Mouse (Mus musculus) inflammation-experienced regulatory T-cells (primary cell): ENCODE data around the gene Mcf2l. TPM values are rescaled to one million over a fixed set of nuclear protein-coding genes. Genes with fewer than 3 reads are reported as not detected.

Experiments
- polyA plus RNA-seq, 2 experiments: library from polyadenylated mRNA; unstranded; fragments of 100-300 nt; shearing (Covaris generic); gene quantifications; one replicate each; pipeline ENCODE4 v1.2.1; 2017

Mcf2l gene
- 1 to 10 TPM; 1.2 to 7.8 TPM for polyA plus RNA-seq

DNA sequence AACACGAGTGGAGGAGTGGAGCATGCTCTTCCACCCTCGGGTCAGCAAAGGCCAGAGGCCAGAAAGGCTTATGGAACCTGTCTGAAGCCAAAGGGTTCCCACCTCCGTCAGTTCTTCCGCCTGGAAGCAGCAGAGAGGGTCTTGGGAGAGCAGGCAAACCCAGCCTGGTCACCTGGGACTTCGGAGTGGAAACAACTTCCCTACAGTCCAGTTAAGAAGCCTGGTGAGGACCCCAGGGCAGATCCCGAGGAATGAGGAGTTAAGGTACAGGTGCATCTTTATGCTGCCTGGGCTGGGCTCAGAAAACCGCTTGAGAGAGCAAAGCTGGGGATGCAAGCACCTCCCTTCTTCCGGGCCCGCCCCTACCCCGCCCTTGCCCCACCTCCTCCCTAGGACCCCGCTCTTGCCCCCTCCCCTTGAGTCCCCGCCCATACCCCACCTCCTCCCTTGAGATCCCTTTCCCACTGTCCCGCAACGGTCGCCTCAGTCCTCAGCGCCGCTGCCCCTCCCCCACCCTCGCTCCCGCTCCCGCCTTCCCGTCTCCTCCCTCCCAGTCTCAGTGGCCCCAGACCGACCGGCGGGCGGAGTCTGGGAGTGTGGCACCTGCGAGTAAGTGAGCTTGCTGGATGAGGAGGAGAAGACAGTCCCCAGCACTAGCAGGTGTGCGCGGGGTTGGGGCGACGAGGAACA is at the start of gene Mcf2l:
Gene Mcf2l, plus strand, starts transcription at position 450 of the 690 bp plus-strand sequence.

DNA sequence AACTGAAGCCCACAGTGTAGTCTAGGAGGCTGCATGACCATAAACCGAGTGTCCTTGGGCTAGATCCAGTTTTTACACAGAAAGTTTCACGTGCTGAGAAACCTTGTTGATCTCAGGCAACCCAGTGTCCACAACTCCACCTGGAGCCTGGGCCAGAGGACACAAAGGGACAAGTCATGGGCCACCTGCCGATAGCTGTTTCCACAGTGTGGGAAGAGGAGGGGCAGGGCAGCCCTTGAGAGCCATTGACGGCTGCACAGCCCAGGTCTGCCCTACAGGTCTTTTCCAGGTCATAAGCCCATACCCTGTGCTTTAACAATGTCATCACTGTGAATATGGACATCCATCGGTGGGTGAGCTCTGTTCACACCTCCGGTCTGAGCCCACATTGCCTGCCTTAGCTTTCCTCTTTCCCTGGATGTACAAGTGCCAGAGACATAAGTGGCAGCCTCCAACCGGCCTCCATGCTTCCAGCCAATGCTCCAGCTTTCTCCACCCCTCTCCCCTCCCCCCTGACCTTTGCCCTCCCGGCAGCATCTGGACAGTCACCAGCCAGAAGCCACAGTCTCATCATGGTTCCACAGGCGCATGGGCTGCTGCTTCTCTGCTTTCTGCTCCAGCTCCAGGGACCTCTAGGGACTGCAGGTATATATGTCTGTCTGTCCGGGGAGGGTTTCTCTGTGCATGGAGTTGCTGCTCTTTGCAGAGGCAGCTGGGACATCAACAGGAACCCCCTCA is 152.1 kb downstream of the Mcf2l start, which contains the start of gene F7:
Gene F7, plus strand, starts transcription at position 548 of the 738 bp plus-strand sequence.

GRCm38 (mm10) chr8:13037015-13037414 is 163.4 kb downstream of the Mcf2l start, which contains the start of gene F10:
Gene F10 (plus strand): TSS chr8:13037308.

GRCm38 (mm10) chr8:13060441-13061150 is 187.0 kb downstream of the Mcf2l start, which contains the start of gene Proz:
Gene Proz (plus strand): TSS chr8:13060914.

Other genes with a start within 250 kb of the Mcf2l start
- gene Tubgcp3, start 201.6 kb upstream of the Mcf2l start, polyA plus RNA-seq = 10 to 100 TPM; 51.2 to 56.5 TPM
- gene Atp11a, start 116.8 kb upstream of the Mcf2l start, polyA plus RNA-seq = 10 to 100 TPM; 17.0 to 18.2 TPM
- 1 to 10 TPM in 1 of 2 experiments, not detected in 1; 1.2 TPM for gene F7, start 152.2 kb downstream of the Mcf2l start, polyA plus RNA-seq
- under 1 TPM; 0.18 to 0.50 TPM for gene F10, start 163.5 kb downstream of the Mcf2l start, polyA plus RNA-seq
- 1 to 10 TPM; 3.6 to 4.5 TPM for gene Proz, start 187.1 kb downstream of the Mcf2l start, polyA plus RNA-seq
- gene Pcid2, start 231.7 kb downstream of the Mcf2l start, polyA plus RNA-seq = 10 to 100 TPM; 36.2 to 45.0 TPM
- gene Cul4a, start 231.8 kb downstream of the Mcf2l start, polyA plus RNA-seq = 10 to 100 TPM; 34.7 to 38.6 TPM